In genomic region chr6:54573218-54573955, GRCm38 (mm10) we compare ENCODE assay signal across 11 mouse cellular contexts. TPM values are rescaled to one million over a fixed set of nuclear protein-coding genes. Genes with fewer than 3 reads are reported as not detected.
DNase-seq lines count a peak whose midpoint lies in the region; ATAC-seq and TF ChIP-seq lines count a peak whose summit lies in the region.
"Had no signal": no experiment of that assay in that cellular context is flagged by ENCODE, and none has a peak within 500 bp of the region (broad histone marks: within the 10 kb centered on the region; RNA-seq: fewer than 3 reads in every experiment).

No protein-coding gene starts in this region.

- no peaks in the 10 kb centered on the region; the same call in 1 of the 2 replicates for H3K4me1 ChIP-seq in embryonic facial prominence, embryonic 11.5 days (ENCODE audit: control insufficient read depth, insufficient read depth, low read length)
- peaks cover 15% of the 10 kb centered on the region for H3K4me1 ChIP-seq in embryonic facial prominence, embryonic 10.5 days
- peaks cover 42% of the 10 kb centered on the region for H3K4me1 ChIP-seq in midbrain, embryonic 10.5 days
- peaks cover 25% of the 10 kb centered on the region for H3K4me1 ChIP-seq in midbrain, embryonic 16.5 days (ENCODE audit: control insufficient read depth, insufficient read depth, low read length)
- no peaks in the 10 kb centered on the region for H3K4me1 ChIP-seq in intestine, embryonic 16.5 days (ENCODE audit: control insufficient read depth, insufficient read depth, low read length)
- H3K4me1 ChIP-seq in testis, adult 2 months (ENCODE audit: control insufficient read depth, insufficient read depth, low read length): no peaks in the 10 kb centered on the region

- H3K4me3 ChIP-seq in embryonic facial prominence, embryonic 11.5 days (ENCODE audit: low read depth, low read length): no peak overlapping the region
- H3K4me3 ChIP-seq in embryonic facial prominence, embryonic 10.5 days: no peak overlapping the region
- H3K4me3 ChIP-seq in midbrain, embryonic 10.5 days: no peak overlapping the region
- H3K4me3 ChIP-seq in midbrain, embryonic 16.5 days (ENCODE audit: low read depth, low read length): no peak overlapping the region
- no peak overlapping the region for H3K4me3 ChIP-seq in intestine, embryonic 16.5 days (ENCODE audit: low read length)
- H3K4me3 ChIP-seq in testis, adult 2 months (ENCODE audit: control insufficient read depth, low read depth, low read length): no peak overlapping the region
- H3K4me3 ChIP-seq: stomach, embryonic 15.5 days had no signal

- no peaks in the 10 kb centered on the region for H3K27me3 ChIP-seq in embryonic facial prominence, embryonic 11.5 days (ENCODE audit: control insufficient read depth, insufficient read depth, low read length)
- no peaks in the 10 kb centered on the region for H3K27me3 ChIP-seq in embryonic facial prominence, embryonic 10.5 days (replicated peaks; ENCODE audit: low read depth, poor library complexity, severe bottlenecking)
- peaks cover 5% of the 10 kb centered on the region; the same call in 1 of the 2 replicates for H3K27me3 ChIP-seq in midbrain, embryonic 10.5 days (ENCODE audit: low read depth, poor library complexity, severe bottlenecking)
- H3K27me3 ChIP-seq in midbrain, embryonic 16.5 days (ENCODE audit: control insufficient read depth, insufficient read depth, low read depth, low read length): no peaks in the 10 kb centered on the region
- no peaks in the 10 kb centered on the region for H3K27me3 ChIP-seq in intestine, embryonic 16.5 days (replicated peaks; ENCODE audit: control insufficient read depth, insufficient read depth, low read length)
- H3K27me3 ChIP-seq in testis, adult 2 months (ENCODE audit: control insufficient read depth, insufficient read depth, low read length): no peaks in the 10 kb centered on the region
- H3K27me3 ChIP-seq: Patski; stomach, embryonic 15.5 days had no signal

- H3K27ac ChIP-seq in embryonic facial prominence, embryonic 11.5 days (replicated peaks; ENCODE audit: low read depth, low read length): no peak overlapping the region
- no peak overlapping the region for H3K27ac ChIP-seq in embryonic facial prominence, embryonic 10.5 days (replicated peaks)
- peak overlapping the region; percentile 69; the same call in 1 of the 2 replicates for H3K27ac ChIP-seq in midbrain, embryonic 10.5 days (replicated peaks)
- no peak overlapping the region for H3K27ac ChIP-seq in midbrain, embryonic 16.5 days (ENCODE audit: low read length)
- H3K27ac ChIP-seq in intestine, embryonic 16.5 days (ENCODE audit: low read length): no peak overlapping the region
- H3K27ac ChIP-seq in testis, adult 2 months (ENCODE audit: control insufficient read depth, insufficient read depth, low read depth, low read length): 0 out of 2 replicates have a peak overlapping the region, but pooled peaks have one; percentile 13
- H3K27ac ChIP-seq: stomach, embryonic 15.5 days had no signal

- no peak overlapping the region for H3K4me2 ChIP-seq in embryonic facial prominence, embryonic 11.5 days (ENCODE audit: low read depth, low read length)
- H3K4me2 ChIP-seq in midbrain, embryonic 16.5 days (ENCODE audit: low read length): no peak overlapping the region
- no peak overlapping the region for H3K4me2 ChIP-seq in intestine, embryonic 16.5 days (ENCODE audit: low read depth, low read length)
- H3K4me2 ChIP-seq: stomach, embryonic 15.5 days had no signal

- ATAC-seq in embryonic facial prominence, embryonic 11.5 days (replicated peaks; ENCODE audit: insufficient number of reproducible peaks, low FRiP score, low TSS enrichment, low read depth): 0 out of 2 replicates have a peak, but pooled peaks have one; percentile 54
- ATAC-seq in midbrain, embryonic 16.5 days: no peak; the same call in 1 of the 2 replicates
- peak; percentile 66 for ATAC-seq in intestine, embryonic 16.5 days
- ATAC-seq: liver, postnatal 0 days; Patski had no signal

- no peaks in the 10 kb centered on the region for H3K9me3 ChIP-seq in embryonic facial prominence, embryonic 11.5 days (replicated peaks; ENCODE audit: control insufficient read depth, low read length)
- no peaks in the 10 kb centered on the region for H3K9me3 ChIP-seq in embryonic facial prominence, embryonic 10.5 days
- H3K9me3 ChIP-seq in midbrain, embryonic 10.5 days (replicated peaks): no peaks in the 10 kb centered on the region
- H3K9me3 ChIP-seq in midbrain, embryonic 16.5 days (replicated peaks; ENCODE audit: control insufficient read depth, low read length, poor library complexity, severe bottlenecking): no peaks in the 10 kb centered on the region
- no peaks in the 10 kb centered on the region for H3K9me3 ChIP-seq in intestine, embryonic 16.5 days (ENCODE audit: control insufficient read depth, low read length)
- H3K9me3 ChIP-seq: stomach, embryonic 15.5 days had no signal

- WGBS in embryonic facial prominence, embryonic 11.5 days: 40% methylated on average over 6 of the region's 6 CpGs
- WGBS in embryonic facial prominence, embryonic 10.5 days: 44% methylated on average over 6 of the region's 6 CpGs
- 39% methylated on average over 6 of the region's 6 CpGs for WGBS in midbrain, embryonic 10.5 days
- 16% methylated on average over 6 of the region's 6 CpGs for WGBS in midbrain, embryonic 16.5 days
- WGBS in intestine, embryonic 16.5 days: 14% methylated on average over 6 of the region's 6 CpGs

- TF ChIP-seq POLR2A in testis, adult 2 months (IDR thresholded peaks at IDR 0.05; ENCODE audit: control insufficient read depth, low read depth, low read length): no peak

- H3K36me3 ChIP-seq in embryonic facial prominence, embryonic 11.5 days (replicated peaks; ENCODE audit: control insufficient read depth, insufficient read depth, low read depth, low read length): no peaks in the 10 kb centered on the region
- H3K36me3 ChIP-seq in embryonic facial prominence, embryonic 10.5 days (replicated peaks): no peaks in the 10 kb centered on the region
- H3K36me3 ChIP-seq in midbrain, embryonic 10.5 days: no peaks in the 10 kb centered on the region
- no peaks in the 10 kb centered on the region for H3K36me3 ChIP-seq in midbrain, embryonic 16.5 days (ENCODE audit: control insufficient read depth, insufficient read depth, low read length)
- H3K36me3 ChIP-seq in intestine, embryonic 16.5 days (ENCODE audit: control insufficient read depth, insufficient read depth, low read length): no peaks in the 10 kb centered on the region
- H3K36me3 ChIP-seq in testis, adult 2 months (ENCODE audit: control insufficient read depth, insufficient read depth, low read length): no peaks in the 10 kb centered on the region
- H3K36me3 ChIP-seq: stomach, embryonic 15.5 days had no signal

- H3K9ac ChIP-seq in embryonic facial prominence, embryonic 11.5 days (replicated peaks; ENCODE audit: low read length): no peak overlapping the region
- H3K9ac ChIP-seq in midbrain, embryonic 16.5 days (ENCODE audit: low read depth, low read length): no peak overlapping the region
- H3K9ac ChIP-seq in intestine, embryonic 16.5 days (ENCODE audit: low read depth, low read length): no peak overlapping the region
- H3K9ac ChIP-seq: liver, postnatal 0 days; stomach, embryonic 15.5 days had no signal

- no peak for DNase-seq in embryonic facial prominence, embryonic 11.5 days (ENCODE audit: low spot score)
- no peak for DNase-seq in embryonic facial prominence, embryonic 10.5 days (ENCODE audit: low spot score)
- no peak for DNase-seq in midbrain, embryonic 10.5 days (ENCODE audit: low spot score)
- DNase-seq in cerebellum, postnatal 4 days (ENCODE audit: low spot score in 2 of 2): no peak
- no peak for DNase-seq in layer of hippocampus, postnatal 14 days (ENCODE audit: low spot score in 2 of 2)
- DNase-seq: liver, postnatal 0 days had no signal

- TF ChIP-seq CTCF in testis, adult 2 months (IDR thresholded peaks at IDR 0.05; ENCODE audit: control insufficient read depth, insufficient read depth, insufficient replicate concordance, low read depth, low read length): no peak

RNA-seq across cellular contexts. Expression of gene Scrn1, which starts 7.1 kb away (rescaled TPM):
- 24.4 and 25.4 TPM in 2 replicates for polyA plus RNA-seq in embryonic facial prominence, embryonic 11.5 days (2014; fragmentation: Nextera tagmentation; extraction: Ambion mirVana)
- 20.0 and 24.0 TPM in 2 replicates for polyA plus RNA-seq in embryonic facial prominence, embryonic 10.5 days (2016; fragmentation: Nextera tagmentation; extraction: Ambion mirVana)
- polyA plus RNA-seq in midbrain, embryonic 10.5 days (2016; fragmentation: Nextera tagmentation; extraction: Ambion mirVana): 47.7 and 66.6 TPM in 2 replicates
- 125 and 130 TPM in 2 replicates for polyA plus RNA-seq in midbrain, embryonic 16.5 days (2015; fragmentation: Nextera tagmentation; extraction: Ambion mirVana)
- polyA plus RNA-seq in intestine, embryonic 16.5 days (2015; fragmentation: Nextera tagmentation; extraction: Ambion mirVana): 4.7 and 6.6 TPM in 2 replicates
- polyA plus RNA-seq in testis, adult 2 months (2012; rRNA removed): 5.5 and 7.4 TPM in 2 replicates
- 100 to 1,000 TPM; 134 to 135 TPM for total RNA-seq in layer of hippocampus, postnatal 14 days (2021)

RNA-seq across cellular contexts. Expression of gene Plekha8, which starts 21.5 kb away (rescaled TPM):
- 24.3 and 24.7 TPM in 2 replicates for polyA plus RNA-seq in embryonic facial prominence, embryonic 11.5 days (2014; fragmentation: Nextera tagmentation; extraction: Ambion mirVana)
- 17.6 and 18.2 TPM in 2 replicates for polyA plus RNA-seq in embryonic facial prominence, embryonic 10.5 days (2016; fragmentation: Nextera tagmentation; extraction: Ambion mirVana)
- 16.2 and 16.5 TPM in 2 replicates for polyA plus RNA-seq in midbrain, embryonic 10.5 days (2016; fragmentation: Nextera tagmentation; extraction: Ambion mirVana)
- 8.3 and 9.5 TPM in 2 replicates for polyA plus RNA-seq in midbrain, embryonic 16.5 days (2015; fragmentation: Nextera tagmentation; extraction: Ambion mirVana)
- polyA plus RNA-seq in intestine, embryonic 16.5 days (2015; fragmentation: Nextera tagmentation; extraction: Ambion mirVana): 5.4 and 6.1 TPM in 2 replicates
- 14.3 and 14.4 TPM in 2 replicates for polyA plus RNA-seq in testis, adult 2 months (2012; rRNA removed)
- total RNA-seq in layer of hippocampus, postnatal 14 days (2021): 10 to 100 TPM; 11.5 to 13.4 TPM

RNA-seq across cellular contexts. Expression of gene Fkbp14, which starts 23.7 kb away (rescaled TPM):
- 21.2 and 23.9 TPM in 2 replicates for polyA plus RNA-seq in embryonic facial prominence, embryonic 11.5 days (2014; fragmentation: Nextera tagmentation; extraction: Ambion mirVana)
- polyA plus RNA-seq in embryonic facial prominence, embryonic 10.5 days (2016; fragmentation: Nextera tagmentation; extraction: Ambion mirVana): 11.1 and 11.2 TPM in 2 replicates
- 13.0 and 14.2 TPM in 2 replicates for polyA plus RNA-seq in midbrain, embryonic 10.5 days (2016; fragmentation: Nextera tagmentation; extraction: Ambion mirVana)
- 7.1 and 8.1 TPM in 2 replicates for polyA plus RNA-seq in midbrain, embryonic 16.5 days (2015; fragmentation: Nextera tagmentation; extraction: Ambion mirVana)
- polyA plus RNA-seq in intestine, embryonic 16.5 days (2015; fragmentation: Nextera tagmentation; extraction: Ambion mirVana): 19.4 and 19.7 TPM in 2 replicates
- 6.8 and 10.6 TPM in 2 replicates for polyA plus RNA-seq in testis, adult 2 months (2012; rRNA removed)
- total RNA-seq in layer of hippocampus, postnatal 14 days (2021): 10 to 100 TPM; 12.5 to 16.6 TPM

Comparison
In these comparisons a context has a peak if more than half of its experiments do, and no peak if none do; other contexts are left out.
1. H3K27ac ChIP-seq: peak in midbrain, embryonic 10.5 days (single experiment) and testis, adult 2 months (single experiment); none in embryonic facial prominence, embryonic 11.5 days (single experiment), embryonic facial prominence, embryonic 10.5 days (single experiment), midbrain, embryonic 16.5 days (single experiment) and intestine, embryonic 16.5 days (single experiment).